Mouse (Mus musculus): Measurements from ENCODE around the gene Sult2a4. TPM values are rescaled to one million over a fixed set of nuclear protein-coding genes. Genes with fewer than 3 reads are reported as not detected.
"Not testable (repeated sequence)": the region's sequence is repeated elsewhere in the genome, so short reads cannot be mapped to it uniquely, and the experiment has no call there.

Gene Sult2a4
- polyA plus RNA-seq (2017; shearing (Covaris generic)) = not detected

DNA sequence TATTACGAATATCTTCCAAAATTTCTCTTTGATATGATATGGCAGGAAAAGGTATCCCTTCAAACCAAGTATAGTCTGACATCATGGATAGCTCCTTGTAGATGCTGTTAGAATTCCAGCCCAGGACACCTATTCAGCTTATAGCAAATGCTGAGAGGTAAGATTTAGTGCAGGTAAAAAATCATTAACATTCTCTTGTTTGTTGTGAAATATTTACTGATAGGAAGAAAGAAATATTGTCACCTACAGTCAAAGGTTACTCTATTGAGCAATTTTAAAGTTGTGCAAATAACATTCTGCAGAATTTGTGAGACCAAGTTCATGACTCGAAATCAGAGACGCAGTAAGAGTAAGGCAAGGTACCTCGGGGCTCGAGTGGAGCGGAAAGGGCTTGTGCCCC, at the start of gene Sult2a4:
Gene Sult2a4 (minus strand): TSS at position 101 of the 400 bp plus-strand sequence.
- not testable (repeated sequence) for ATAC-seq

DNA sequence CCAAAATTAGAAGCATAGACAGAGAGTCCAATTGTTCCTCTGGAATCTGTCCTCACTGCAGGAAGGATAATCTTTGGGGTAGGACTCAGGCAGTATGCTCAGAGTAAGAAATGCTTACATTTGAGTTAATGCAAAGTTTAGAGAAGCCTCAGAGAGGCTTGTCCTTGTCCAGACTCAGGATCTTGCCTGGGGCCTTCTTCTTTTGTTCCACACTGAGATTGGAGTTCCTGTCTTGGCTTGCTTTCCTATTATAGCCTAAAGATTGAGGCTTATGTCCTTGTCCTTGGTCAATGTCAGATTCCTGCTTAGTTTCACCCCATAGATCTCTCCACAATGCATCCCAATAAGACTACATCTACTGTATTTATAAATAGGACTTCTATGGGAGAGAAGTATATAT, 41.4 kb upstream of the Sult2a4 start:
- not testable (repeated sequence) for ATAC-seq

DNA sequence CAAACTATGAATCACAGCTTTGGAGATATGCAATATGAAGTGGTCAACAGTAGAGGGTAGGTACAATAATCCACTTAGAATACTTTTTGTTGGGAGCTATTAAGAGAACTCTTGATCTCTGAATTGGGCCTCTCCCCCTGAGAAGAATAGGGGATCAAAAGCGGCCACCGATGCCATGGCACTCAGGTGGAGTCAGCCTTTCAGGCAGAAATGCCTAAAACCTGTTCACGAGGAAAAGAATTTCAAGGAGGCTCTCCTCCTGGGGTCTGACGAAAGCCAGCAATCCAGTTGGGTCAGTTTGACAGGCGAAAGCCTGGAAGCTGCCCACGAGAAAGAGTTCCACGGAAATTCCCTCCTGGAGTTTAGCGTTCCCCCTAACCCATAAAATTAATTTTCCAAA, 23.7 kb upstream of the Sult2a4 start:
- no peak for ATAC-seq

DNA sequence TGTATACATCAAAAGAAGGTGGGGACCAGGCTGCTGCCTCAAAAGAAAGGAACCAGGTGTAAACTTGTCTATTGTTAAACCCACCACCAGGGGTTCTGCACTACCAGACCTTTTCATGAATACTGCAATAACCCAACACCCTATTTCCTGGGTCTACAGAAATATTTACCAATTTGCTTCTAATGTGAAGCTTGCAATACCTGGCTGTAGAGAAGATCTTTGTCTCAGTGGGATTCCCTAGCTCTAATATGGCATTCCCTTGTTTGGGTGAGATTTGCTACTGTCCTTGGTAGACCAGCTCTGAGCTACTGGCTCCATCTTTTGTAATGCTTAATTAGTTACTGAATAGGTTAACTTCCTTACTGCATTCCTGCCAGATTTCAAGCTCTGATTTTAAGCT, 21.3 kb upstream of the Sult2a4 start:
- not testable (repeated sequence) for ATAC-seq

Other genes with a start within 250 kb of the Sult2a4 start
- not detected for gene Sult2a1, start 152.2 kb downstream of the Sult2a4 start, polyA plus RNA-seq (2017; shearing (Covaris generic))
- gene Sult2a3, start 133.4 kb upstream of the Sult2a4 start, polyA plus RNA-seq (2017; shearing (Covaris generic)) = not detected